Mouse (Mus musculus) forebrain, postnatal 0 days (tissue): Measurements from ENCODE around the gene Pdgfc. TPM values are rescaled to one million over a fixed set of nuclear protein-coding genes. Genes with fewer than 3 reads are reported as not detected.

Source experiments
- ATAC-seq: fragments of 200-750 bp; cut with Nextera tagmentation; 2 replicates; pipeline ENCODE4 v1.8.0; 2017; ENCODE audit warnings: mild to moderate bottlenecking, moderate library complexity
- DNase-seq: peaks from one replicate; pipeline ENCODE4 v3.0.0-alpha.2; 2015
- H3K27ac ChIP-seq: fragments of 300-500 bp; sonication (generic); 2 replicates; pipeline ENCODE4 v1.5.1; 2014; ENCODE audit warnings: low read depth, mild to moderate bottlenecking, antibody characterized with exemption, low read length, moderate library complexity, mixed read lengths
- H3K27me3 ChIP-seq: fragments of 300-500 bp; sonication (generic); 2 replicates; pipeline ENCODE4 v1.6.1; 2014; ENCODE audit warnings: mild to moderate bottlenecking, low read length, mixed read lengths; ENCODE audit not compliant: insufficient read depth
- H3K36me3 ChIP-seq: fragments of 300-500 bp; sonication (generic); 2 replicates; pipeline ENCODE4 v1.6.1; 2014; ENCODE audit warnings: mild to moderate bottlenecking, moderate library complexity; ENCODE audit not compliant: insufficient read depth
- H3K4me1 ChIP-seq: fragments of 300-500 bp; sonication (generic); 2 replicates; pipeline ENCODE4 v1.6.1; 2014; ENCODE audit warnings: antibody characterized with exemption; ENCODE audit not compliant: insufficient read depth
- H3K4me2 ChIP-seq: fragments of 300-500 bp; sonication (generic); 2 replicates; pipeline ENCODE4 v1.6.1; 2014; ENCODE audit warnings: low read depth, mild to moderate bottlenecking, moderate library complexity
- H3K4me3 ChIP-seq: fragments of 300-500 bp; sonication (generic); 2 replicates; pipeline ENCODE4 v1.5.1; 2014; ENCODE audit warnings: low read depth, low read length, mixed read lengths
- H3K9ac ChIP-seq: fragments of 300-500 bp; sonication (generic); 2 replicates; pipeline ENCODE4 v1.6.1; 2014; ENCODE audit warnings: mild to moderate bottlenecking
- H3K9me3 ChIP-seq: fragments of 300-500 bp; sonication (generic); 2 replicates; pipeline ENCODE4 v1.6.1; 2016; ENCODE audit warnings: low read length
- CTCF ChIP-seq: sonication (generic); IDR thresholded peaks from 2 replicates; pipeline ENCODE4 v1.5.1; 2016; ENCODE audit warnings: antibody characterized with exemption, control low read depth, low read depth
- WGBS: fragments of 180-500 bp; shearing (Covaris S2); extraction: QIAGEN DNeasy Blood & Tissue Kit; methylation state at CpG from one replicate; pipeline ENCODE4 v1.1.7; 2014; 5-methylcytosine and 5-hydroxymethylcytosine counted together
- polyA plus RNA-seq: library from polyadenylated mRNA; unstranded; fragments of >200 nt; fragmentation: Nextera tagmentation; extraction: Ambion mirVana; gene quantifications from 2 replicates; pipeline ENCODE4 v1.2.1, GENCODE M21; 2015
- total RNA-seq: library from RNA; depleted of rRNA; stranded (reverse); fragments of >200 nt; gene quantifications from 2 replicates; pipeline ENCODE4 v1.2.3, GENCODE M21; 2014

The Pdgfc gene
- total and polyA plus RNA-seq, 2 experiments from 2014 or later, result 4.8 to 6.3 TPM

- ATAC-seq, result no peak
- Histone ChIP-seq H3K9ac (no peak overlapping the region), H3K4me3 (no peak overlapping the region), H3K36me3 (no peaks in the 10 kb centered on the region), H3K27ac (no peak overlapping the region), H3K4me2 (no peak overlapping the region), H3K27me3 (no peaks in the 10 kb centered on the region), H3K4me1 (no peaks in the 10 kb centered on the region), H3K9me3 (no peaks in the 10 kb centered on the region)
- no peak for DNase-seq
- WGBS, result 90% methylated on average over 1 of the region's 1 CpGs
- TF ChIP-seq CTCF, result no peak
These were observed 145.2 kb downstream of the Pdgfc start for GRCm38 (mm10) chr3:81181319-81182013.

GRCm38 (mm10) chr3:81196937-81197336 lies 160.7 kb downstream of the Pdgfc start:
- H3K9ac ChIP-seq, result no peak overlapping the region
- H3K9me3 ChIP-seq, result no peaks in the 10 kb centered on the region
- no peak for ATAC-seq
- H3K36me3 ChIP-seq, result no peaks in the 10 kb centered on the region
- no peak overlapping the region for H3K4me2 ChIP-seq
- no peak overlapping the region for H3K27ac ChIP-seq
- H3K4me1 ChIP-seq, result no peaks in the 10 kb centered on the region
- no peak overlapping the region for H3K4me3 ChIP-seq
- TF ChIP-seq CTCF, result no peak
- WGBS, result 67% methylated on average over 2 of the region's 2 CpGs
- DNase-seq, result no peak
- H3K27me3 ChIP-seq, result no peaks in the 10 kb centered on the region

DNA sequence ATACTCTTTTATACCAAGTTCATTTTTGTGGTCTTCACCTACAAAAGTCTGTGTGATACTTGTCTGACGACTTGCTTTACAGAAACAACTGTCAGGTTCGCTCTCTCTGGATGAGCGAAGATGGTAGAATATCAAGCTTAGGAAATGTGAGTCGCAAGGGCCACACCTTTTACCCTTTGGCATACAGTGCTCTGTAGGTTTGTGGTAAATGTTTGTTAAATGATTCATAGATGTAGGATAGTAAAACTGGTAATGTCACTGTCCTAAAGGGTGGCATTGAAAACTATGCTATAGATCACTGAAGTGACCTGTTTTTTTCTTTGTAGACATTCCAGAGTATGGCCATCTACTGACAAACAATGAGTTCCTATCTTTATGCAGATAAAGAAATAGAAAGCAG lies 161.4 kb downstream of the Pdgfc start:
- H3K27ac ChIP-seq, result no peak overlapping the region
- H3K27me3 ChIP-seq, result no peaks in the 10 kb centered on the region
- H3K9me3 ChIP-seq, result no peaks in the 10 kb centered on the region
- no peaks in the 10 kb centered on the region for H3K4me1 ChIP-seq
- no peak overlapping the region for H3K9ac ChIP-seq
- H3K4me2 ChIP-seq, result no peak overlapping the region
- no peaks in the 10 kb centered on the region for H3K36me3 ChIP-seq
- ATAC-seq (no peak), DNase-seq (no peak)
- WGBS, result 94% methylated on average over 4 of the region's 4 CpGs
- TF ChIP-seq CTCF, result no peak
- no peak overlapping the region for H3K4me3 ChIP-seq

DNA sequence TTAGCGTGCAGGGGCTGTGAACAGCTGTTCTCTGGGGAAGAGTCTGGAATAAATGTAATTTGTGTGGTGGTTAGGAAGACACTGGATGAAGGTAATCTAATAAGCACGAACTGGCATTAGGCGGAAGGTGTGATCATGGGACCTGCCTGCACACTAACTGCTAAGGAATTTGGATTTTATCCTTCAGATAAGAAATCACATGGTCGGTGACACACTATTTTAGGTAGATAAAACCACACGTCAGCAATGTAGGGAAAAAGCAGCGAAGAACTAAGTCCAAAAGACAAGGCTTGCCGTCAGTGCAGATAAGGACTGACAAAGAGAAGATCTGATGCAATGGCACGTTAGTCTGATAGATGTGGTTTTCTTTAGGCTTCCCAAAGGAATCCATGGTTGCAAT lies 164.4 kb downstream of the Pdgfc start:
- Histone ChIP-seq H3K27me3 (no peaks in the 10 kb centered on the region), H3K36me3 (no peaks in the 10 kb centered on the region), H3K9me3 (no peaks in the 10 kb centered on the region), H3K27ac (no peak overlapping the region), H3K9ac (no peak overlapping the region), H3K4me3 (no peak overlapping the region), H3K4me1 (no peaks in the 10 kb centered on the region), H3K4me2 (no peak overlapping the region)
- no peak for TF ChIP-seq CTCF
- DNase-seq, result no peak
- ATAC-seq, result no peak
- 95% methylated on average over 8 of the region's 8 CpGs for WGBS

- no peak overlapping the region for H3K27ac ChIP-seq
- ATAC-seq (no peak), DNase-seq (no peak)
- H3K9ac ChIP-seq, result no peak overlapping the region
- 51% methylated on average over 5 of the region's 5 CpGs for WGBS
- H3K27me3 ChIP-seq, result no peaks in the 10 kb centered on the region
- no peak for TF ChIP-seq CTCF
- no peak overlapping the region for H3K4me2 ChIP-seq
- no peak overlapping the region for H3K4me3 ChIP-seq
- H3K36me3 ChIP-seq, result no peaks in the 10 kb centered on the region
- no peaks in the 10 kb centered on the region for H3K4me1 ChIP-seq
- H3K9me3 ChIP-seq, result no peaks in the 10 kb centered on the region
These were observed 169.0 kb downstream of the Pdgfc start for GRCm38 (mm10) chr3:81205201-81205600.

- Histone ChIP-seq H3K4me2 (no peak overlapping the region), H3K9ac (no peak overlapping the region), H3K36me3 (no peaks in the 10 kb centered on the region), H3K4me1 (no peaks in the 10 kb centered on the region), H3K9me3 (no peaks in the 10 kb centered on the region), H3K27me3 (no peaks in the 10 kb centered on the region), H3K27ac (no peak overlapping the region), H3K4me3 (no peak overlapping the region)
- DNase-seq, result no peak
- no peak for ATAC-seq
- no peak for TF ChIP-seq CTCF
- 49% methylated on average over 2 of the region's 2 CpGs for WGBS
These were observed 172.0 kb downstream of the Pdgfc start for GRCm38 (mm10) chr3:81208246-81208645.

DNA sequence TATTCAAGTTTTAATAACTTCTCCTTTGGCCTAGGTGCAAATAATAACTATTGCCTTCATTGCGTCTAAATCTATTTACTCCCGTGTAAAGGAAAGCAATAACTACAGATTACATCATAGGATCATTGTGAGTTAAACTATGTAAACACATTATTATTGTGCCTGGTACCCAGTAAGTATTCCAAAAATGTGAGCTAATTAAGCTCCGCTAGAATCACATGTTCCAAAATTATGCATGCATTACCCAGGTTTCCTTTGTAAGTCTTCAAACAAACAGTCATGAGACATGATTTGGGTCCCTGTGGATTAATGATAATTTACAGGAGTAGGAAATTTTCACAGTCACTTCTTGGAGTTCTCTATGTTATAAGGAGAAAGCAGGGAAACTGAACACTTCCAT lies 174.9 kb downstream of the Pdgfc start:
- no peaks in the 10 kb centered on the region for H3K9me3 ChIP-seq
- no peak for DNase-seq
- H3K27ac ChIP-seq, result no peak overlapping the region
- H3K4me3 ChIP-seq, result no peak overlapping the region
- H3K4me1 ChIP-seq, result no peaks in the 10 kb centered on the region
- H3K36me3 ChIP-seq, result no peaks in the 10 kb centered on the region
- H3K9ac ChIP-seq, result no peak overlapping the region
- H3K4me2 ChIP-seq, result no peak overlapping the region
- H3K27me3 ChIP-seq, result no peaks in the 10 kb centered on the region
- WGBS, result 28% methylated on average over 3 of the region's 3 CpGs
- no peak for ATAC-seq
- TF ChIP-seq CTCF, result no peak

GRCm38 (mm10) chr3:81211666-81212065 lies 175.4 kb downstream of the Pdgfc start:
- no peak overlapping the region for H3K9ac ChIP-seq
- no peak overlapping the region for H3K4me3 ChIP-seq
- no peak for DNase-seq
- H3K36me3 ChIP-seq, result no peaks in the 10 kb centered on the region
- no peak for TF ChIP-seq CTCF
- WGBS, result 24% methylated on average over 3 of the region's 3 CpGs
- H3K9me3 ChIP-seq, result no peaks in the 10 kb centered on the region
- ATAC-seq, result no peak
- H3K27me3 ChIP-seq, result no peaks in the 10 kb centered on the region
- H3K4me1 ChIP-seq, result no peaks in the 10 kb centered on the region
- no peak overlapping the region for H3K4me2 ChIP-seq
- H3K27ac ChIP-seq, result no peak overlapping the region
